Mouse (Mus musculus) ES-E14 (cell line): Measurements from ENCODE around the gene Gpr6. TPM values are rescaled to one million over a fixed set of nuclear protein-coding genes. Genes with fewer than 3 reads are reported as not detected.

Source experiments
- DNase-seq: peaks from one replicate; pipeline ENCODE4 v3.0.0-alpha.2; 2013; ENCODE audit warnings: low read depth, low spot score
- H3K27ac ChIP-seq: 2 replicates; pipeline ENCODE4 v1.5.1; 2012; ENCODE audit warnings: low read depth, mild to moderate bottlenecking, low read length, moderate library complexity, mixed read lengths; ENCODE audit not compliant: poor library complexity, insufficient read depth, severe bottlenecking
- H3K36me3 ChIP-seq: 2 replicates; pipeline ENCODE4 v1.6.1; 2012; ENCODE audit warnings: mild to moderate bottlenecking, low read length, moderate library complexity, mixed read lengths; ENCODE audit not compliant: control insufficient read depth, poor library complexity, insufficient read depth, severe bottlenecking
- H3K4me1 ChIP-seq, 2 experiments: fragments of 150-350 bp in 1 of 2; sonication (generic) in 1 of 2; 2 replicates each; pipeline ENCODE4 v1.6.1; 2012; ENCODE audit warnings: low read length in 2 of 2, mild to moderate bottlenecking in 1 of 2, mixed read lengths in 1 of 2; ENCODE audit not compliant: control insufficient read depth in 2 of 2, insufficient read depth in 2 of 2, poor library complexity in 1 of 2
- H3K4me3 ChIP-seq, 2 experiments: fragments of 150-350 bp in 1 of 2; sonication (generic) in 1 of 2; 2 replicates each; pipeline ENCODE4 v1.5.1; 2012; ENCODE audit warnings: low read length in 2 of 2, low read depth in 1 of 2, mild to moderate bottlenecking in 1 of 2, mixed read lengths in 1 of 2; ENCODE audit not compliant: insufficient read depth in 1 of 2, poor library complexity in 1 of 2, severe bottlenecking in 1 of 2
- H3K9ac ChIP-seq: 2 replicates; pipeline ENCODE4 v1.6.1; 2012; ENCODE audit warnings: low read depth, mild to moderate bottlenecking, low read length, mixed read lengths; ENCODE audit not compliant: poor library complexity, insufficient read depth, severe bottlenecking
- H3K9me3 ChIP-seq: fragments of 150-350 bp; sonication (generic); 2 replicates; pipeline ENCODE4 v1.6.1; 2012; ENCODE audit warnings: low read depth, mild to moderate bottlenecking, low read length; ENCODE audit not compliant: control insufficient read depth, insufficient read depth
- CHD2 ChIP-seq: IDR thresholded peaks from 2 replicates; pipeline ENCODE4 v1.6.1; 2014; ENCODE audit warnings: mild to moderate bottlenecking, low read depth, low read length, inconsistent platforms
- HCFC1 ChIP-seq: IDR thresholded peaks from 2 replicates; pipeline ENCODE4 v1.6.1; 2012; ENCODE audit warnings: low read length, inconsistent platforms, borderline replicate concordance; ENCODE audit not compliant: insufficient read depth
- MAFK ChIP-seq: IDR thresholded peaks from 2 replicates; pipeline ENCODE4 v1.6.1; 2014; ENCODE audit warnings: mild to moderate bottlenecking, low read depth, low read length, inconsistent platforms; ENCODE audit not compliant: insufficient read depth
- ZC3H11A ChIP-seq: IDR thresholded peaks from 2 replicates; pipeline ENCODE4 v1.6.1; 2012; ENCODE audit warnings: low read depth, mild to moderate bottlenecking, inconsistent platforms, low read length, borderline replicate concordance
- ZNF384 ChIP-seq: IDR thresholded peaks from 2 replicates; pipeline ENCODE4 v1.6.1; 2012; ENCODE audit warnings: low read depth, low read length, inconsistent platforms
- in situ Hi-C, 2 experiments: fragments of 600-800 bp; cut with MboI; formaldehyde crosslinking; loops; one replicate each; pipeline ENCODE4 v1.15.1; 2025; ENCODE audit warnings: low sequenced_read_pairs in 2 of 2, inconsistent platforms in 1 of 2; ENCODE audit not compliant: unreplicated experiment in 2 of 2
- total RNA-seq: library from RNA; depleted of rRNA; stranded (reverse); fragments of 300-350 nt; gene quantifications from 2 replicates; pipeline ENCODE4 v1.2.3, GENCODE M21; 2012

Gpr6 gene
- total RNA-seq, 1 experiment, result not detected

DNA sequence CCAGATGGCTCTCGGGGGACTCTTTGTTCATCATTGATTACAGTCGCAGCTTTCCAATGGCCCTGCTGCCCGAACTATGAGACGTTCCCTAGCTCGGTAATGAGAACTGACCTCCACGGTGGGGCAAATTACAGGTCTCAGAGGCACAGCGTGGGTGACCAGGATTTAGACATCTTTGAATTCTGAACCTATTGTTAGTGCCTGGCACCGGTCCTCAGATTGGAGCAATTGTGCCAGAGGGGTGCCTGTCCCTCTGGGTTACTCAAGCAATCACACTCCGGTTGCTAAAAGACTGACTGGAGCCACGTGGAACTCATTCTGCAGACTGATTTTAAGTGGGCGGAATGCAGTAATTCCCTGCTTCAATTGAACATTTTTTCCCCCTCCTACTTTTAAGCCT lies 29.8 kb downstream of the Gpr6 start:
- Histone ChIP-seq H3K4me1 (no peaks in the 10 kb centered on the region), H3K9ac (no peak overlapping the region), H3K36me3 (no peaks in the 10 kb centered on the region), H3K9me3 (no peaks in the 10 kb centered on the region), H3K27ac (no peak overlapping the region), H3K4me3 (no peak overlapping the region)
- no peak for TF ChIP-seq HCFC1
- no peak for TF ChIP-seq ZC3H11A
- no peak for TF ChIP-seq MAFK
- TF ChIP-seq CHD2, result no peak
- no peak for TF ChIP-seq ZNF384
- in situ Hi-C loops, result no loop called here
- no peak for DNase-seq

DNA sequence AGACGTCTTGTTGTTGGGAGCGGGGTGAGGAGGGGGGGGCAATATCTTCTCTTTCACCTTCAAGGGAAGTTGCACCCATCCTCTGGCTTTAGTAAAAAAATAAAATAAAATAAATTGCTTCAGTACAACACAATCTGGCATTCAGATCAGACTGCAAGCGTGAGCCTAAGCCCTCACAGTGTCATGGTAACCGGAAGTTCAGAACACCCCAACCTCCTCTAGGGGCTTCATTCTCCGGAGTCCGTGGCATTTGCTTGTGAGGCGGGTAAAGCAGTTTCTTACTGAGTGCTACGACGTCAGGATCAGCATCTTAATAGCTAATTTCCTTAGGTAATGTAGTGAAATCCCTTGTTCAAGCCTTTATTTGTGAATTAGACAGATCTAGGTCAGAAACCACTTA lies 30.6 kb downstream of the Gpr6 start:
- H3K36me3 ChIP-seq, result no peaks in the 10 kb centered on the region
- no peaks in the 10 kb centered on the region for H3K9me3 ChIP-seq
- no peaks in the 10 kb centered on the region for H3K4me1 ChIP-seq
- TF ChIP-seq HCFC1 (no peak), CHD2 (no peak), MAFK (no peak), ZNF384 (no peak)
- in situ Hi-C loops, result no loop called here
- H3K9ac ChIP-seq, result no peak overlapping the region
- H3K4me3 ChIP-seq, result no peak overlapping the region
- no peak for DNase-seq
- H3K27ac ChIP-seq, result no peak overlapping the region

DNA sequence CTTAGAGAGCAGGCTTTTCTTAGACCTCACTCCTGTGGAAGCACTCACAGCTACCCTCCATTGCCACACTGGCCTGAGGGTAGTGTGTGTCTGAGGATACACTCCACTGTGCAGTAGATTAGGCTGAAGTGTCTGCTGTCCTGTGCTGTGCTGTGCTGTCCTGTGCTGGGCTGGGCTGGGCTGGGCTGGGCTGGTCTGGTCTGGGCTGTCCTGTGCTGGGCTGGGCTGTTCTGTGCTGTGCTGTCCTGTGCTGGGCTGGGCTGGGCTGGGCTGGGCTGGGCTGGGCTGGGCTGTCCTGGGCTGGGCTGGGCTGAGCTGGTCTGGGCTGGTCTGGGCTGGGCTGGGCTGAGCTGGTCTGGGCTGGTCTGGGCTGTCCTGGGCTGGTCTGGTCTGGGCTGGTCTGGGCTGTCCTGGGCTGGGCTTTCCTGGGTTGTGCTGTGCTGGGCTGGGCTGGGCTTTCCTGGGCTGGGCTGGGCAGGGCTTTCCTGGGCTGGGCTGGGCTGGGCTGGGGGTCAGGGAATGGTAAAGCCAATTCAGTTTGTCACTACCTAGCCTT lies 31.5 kb downstream of the Gpr6 start:
- no peak for DNase-seq

DNA sequence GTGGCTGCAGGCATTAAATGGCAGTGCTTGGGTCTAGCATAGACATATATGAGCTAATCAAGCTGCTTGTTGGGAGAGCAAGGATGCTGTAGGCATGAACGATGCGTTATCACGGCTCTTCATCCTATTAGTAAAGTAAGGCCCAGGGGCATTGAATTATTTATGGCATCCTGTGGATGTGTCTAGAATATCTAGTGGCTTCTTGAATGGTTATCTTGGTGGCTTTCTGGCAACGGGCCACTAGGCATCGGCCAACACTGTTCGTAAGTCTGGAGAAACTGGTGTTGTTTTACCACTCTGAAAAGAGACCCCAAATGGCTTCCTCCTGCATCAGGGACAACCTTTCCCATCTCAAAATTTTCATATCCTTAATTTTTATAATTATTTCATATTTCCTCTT lies 33.6 kb downstream of the Gpr6 start:
- no peaks in the 10 kb centered on the region for H3K36me3 ChIP-seq
- no peak overlapping the region for H3K9ac ChIP-seq
- no peak overlapping the region for H3K4me3 ChIP-seq
- TF ChIP-seq CHD2 (no peak), MAFK (no peak), HCFC1 (no peak), ZC3H11A (no peak), ZNF384 (no peak)
- no peaks in the 10 kb centered on the region for H3K9me3 ChIP-seq
- DNase-seq, result no peak
- no peak overlapping the region for H3K27ac ChIP-seq
- in situ Hi-C loops, result no loop called here
- no peaks in the 10 kb centered on the region for H3K4me1 ChIP-seq

More for the DNA sequence above, 31.5 kb downstream of the Gpr6 start:
- in situ Hi-C loops, result no loop called here
- TF ChIP-seq HCFC1 (no peak), MAFK (no peak), ZNF384 (no peak), ZC3H11A (no peak), CHD2 (no peak)
- Histone ChIP-seq H3K4me3 (no peak overlapping the region), H3K9ac (no peak overlapping the region), H3K27ac (no peak overlapping the region), H3K36me3 (no peaks in the 10 kb centered on the region), H3K9me3 (no peaks in the 10 kb centered on the region), H3K4me1 (no peaks in the 10 kb centered on the region)

DNA sequence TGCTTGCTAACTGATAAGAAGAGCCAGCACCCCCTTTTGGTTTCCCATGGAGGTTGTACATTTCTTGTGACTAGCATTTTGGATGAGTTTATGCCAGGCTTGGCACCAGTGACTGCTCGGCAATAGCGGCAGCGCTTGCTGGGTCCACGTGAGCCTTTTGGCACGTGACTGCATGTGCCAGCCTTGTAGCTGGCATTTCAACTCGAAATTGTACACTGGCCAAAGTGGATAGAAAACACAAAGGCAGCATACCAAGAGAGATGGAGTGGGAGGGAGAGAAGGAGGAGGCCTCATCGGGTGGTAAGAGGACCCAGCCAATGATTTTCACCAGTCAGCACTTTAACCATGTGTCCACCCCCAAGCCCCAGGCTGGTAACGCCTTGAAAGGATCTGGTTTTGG lies 34.4 kb downstream of the Gpr6 start:
- Histone ChIP-seq H3K4me1 (no peaks in the 10 kb centered on the region), H3K4me3 (no peak overlapping the region), H3K27ac (no peak overlapping the region), H3K9me3 (no peaks in the 10 kb centered on the region), H3K36me3 (no peaks in the 10 kb centered on the region), H3K9ac (no peak overlapping the region)
- in situ Hi-C loops, result no loop called here
- no peak for DNase-seq
- TF ChIP-seq MAFK (no peak), ZNF384 (no peak), ZC3H11A (no peak), HCFC1 (no peak), CHD2 (no peak)
